Mouse (Mus musculus): ENCODE data around the gene Car5a.

Car5a gene

GRCm38 (mm10) chr8:121934923-121935322 is 9.8 kb downstream of the Car5a start:
- DNase-seq (ENCODE audit: extremely low read depth, low read depth) = no peak

GRCm38 (mm10) chr8:121934506-121934905 is 10.2 kb downstream of the Car5a start:
- no peak for DNase-seq (ENCODE audit: extremely low read depth, low read depth)

- no peak for DNase-seq (ENCODE audit: extremely low read depth, low read depth)
Measured at GRCm38 (mm10) chr8:121932668-121933520, 11.8 kb downstream of the Car5a start.

GRCm38 (mm10) chr8:121932026-121932667 is 12.6 kb downstream of the Car5a start:
- no peak for DNase-seq (ENCODE audit: extremely low read depth, low read depth)

GRCm38 (mm10) chr8:121931571-121931970 is 13.1 kb downstream of the Car5a start:
- DNase-seq (ENCODE audit: extremely low read depth, low read depth) = no peak

GRCm38 (mm10) chr8:121930047-121930446 is 14.7 kb downstream of the Car5a start:
- DNase-seq (ENCODE audit: extremely low read depth, low read depth) = no peak

- DNase-seq (ENCODE audit: extremely low read depth, low read depth) = peak; percentile 60
Measured at GRCm38 (mm10) chr8:121927316-121927715, 17.4 kb downstream of the Car5a start.

- DNase-seq (ENCODE audit: extremely low read depth, low read depth) = no peak
Measured at GRCm38 (mm10) chr8:121926266-121926665, 18.4 kb downstream of the Car5a start.

GRCm38 (mm10) chr8:121925624-121926023 is 19.1 kb downstream of the Car5a start:
- peak; percentile 65 for DNase-seq (ENCODE audit: extremely low read depth, low read depth)

GRCm38 (mm10) chr8:121924681-121925080 is 20.0 kb downstream of the Car5a start:
- DNase-seq (ENCODE audit: extremely low read depth, low read depth) = no peak

GRCm38 (mm10) chr8:121922101-121922500 is 22.6 kb downstream of the Car5a start:
- DNase-seq (ENCODE audit: extremely low read depth, low read depth) = no peak

GRCm38 (mm10) chr8:121921582-121921981 is 23.1 kb downstream of the Car5a start:
- DNase-seq (ENCODE audit: extremely low read depth, low read depth) = no peak

- DNase-seq (ENCODE audit: extremely low read depth, low read depth) = no peak
Measured at GRCm38 (mm10) chr8:121919731-121920130, 25.0 kb downstream of the Car5a start.

- no peak for DNase-seq (ENCODE audit: extremely low read depth, low read depth)
Measured at GRCm38 (mm10) chr8:121919158-121919557, 25.5 kb downstream of the Car5a start.

- DNase-seq (ENCODE audit: extremely low read depth, low read depth) = no peak
Measured at GRCm38 (mm10) chr8:121913378-121913777, 31.3 kb downstream of the Car5a start.

GRCm38 (mm10) chr8:121912831-121913230 is 31.9 kb downstream of the Car5a start:
- DNase-seq (ENCODE audit: extremely low read depth, low read depth) = no peak

- DNase-seq (ENCODE audit: extremely low read depth, low read depth) = no peak
Measured at GRCm38 (mm10) chr8:121911987-121912386, 32.7 kb downstream of the Car5a start.

- no peak for DNase-seq (ENCODE audit: extremely low read depth, low read depth)
Measured at GRCm38 (mm10) chr8:121911400-121911799, 33.3 kb downstream of the Car5a start.

- DNase-seq (ENCODE audit: extremely low read depth, low read depth) = peak; percentile 58
Measured at GRCm38 (mm10) chr8:121909663-121910062, 35.0 kb downstream of the Car5a start.

GRCm38 (mm10) chr8:121909148-121909541 is 35.6 kb downstream of the Car5a start:
- DNase-seq (ENCODE audit: extremely low read depth, low read depth) = no peak

GRCm38 (mm10) chr8:121908378-121909147 is 36.1 kb downstream of the Car5a start:
- DNase-seq (ENCODE audit: extremely low read depth, low read depth) = no peak
